Mouse (Mus musculus) ovary, postnatal 36 days (tissue): ENCODE measurements around the gene Dhx29.
"Not testable (repeated sequence)": the region's sequence is repeated elsewhere in the genome, so short reads cannot be mapped to it uniquely, and the experiment has no call there.

ENCODE experiments used
- DNase-seq: peaks from one replicate; pipeline ENCODE4 v3.0.0; 2022; ENCODE audit warnings: low spot score, mixed read lengths

The Dhx29 gene

DNA sequence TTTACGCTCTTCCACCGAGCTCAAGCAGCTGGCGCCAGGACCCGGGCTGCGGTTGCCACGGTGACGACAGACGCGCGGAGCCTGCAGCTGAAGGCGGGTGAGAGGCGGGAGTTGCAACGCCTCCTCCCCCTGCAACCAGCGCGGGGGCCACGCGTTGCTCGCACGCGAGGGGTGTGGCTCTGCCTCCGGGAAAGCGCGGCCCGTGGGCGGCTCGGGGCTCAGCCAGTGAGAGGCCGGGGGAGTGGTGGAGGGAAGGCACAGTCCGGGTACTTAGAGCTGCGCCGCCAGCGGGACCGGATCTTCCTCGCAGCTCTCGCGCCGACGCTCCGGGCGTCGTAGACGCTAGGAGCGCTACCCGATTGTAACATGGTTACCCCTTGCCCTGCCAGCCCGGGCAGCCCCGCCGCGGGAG is 60.3 kb downstream of the Dhx29 start, which contains the start of gene Ccno:
Gene Ccno (plus strand): TSS at position 271 of the 412 bp plus-strand sequence.
- peak; percentile 96 for DNase-seq

DNA sequence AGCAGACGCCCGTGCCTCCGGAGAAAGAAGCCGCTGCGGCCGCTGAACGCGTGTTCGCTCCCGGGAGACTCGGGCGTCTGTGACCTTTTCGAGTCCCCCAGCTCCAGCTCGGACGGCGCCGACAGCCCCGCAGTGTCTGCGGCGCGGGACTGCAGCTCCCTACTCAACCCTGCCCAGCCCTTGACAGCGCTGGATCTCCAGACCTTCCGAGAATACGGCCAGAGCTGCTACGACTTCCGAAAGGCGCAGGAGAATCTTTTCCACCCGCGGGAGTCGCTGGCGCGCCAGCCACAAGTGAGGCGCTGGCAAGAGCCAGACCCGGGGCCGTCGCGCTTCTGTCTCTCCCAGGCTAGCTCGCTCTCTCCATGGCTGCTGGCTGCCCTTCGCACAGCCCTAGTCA is 60.7 kb downstream of the Dhx29 start:
- no peak for DNase-seq

DNA sequence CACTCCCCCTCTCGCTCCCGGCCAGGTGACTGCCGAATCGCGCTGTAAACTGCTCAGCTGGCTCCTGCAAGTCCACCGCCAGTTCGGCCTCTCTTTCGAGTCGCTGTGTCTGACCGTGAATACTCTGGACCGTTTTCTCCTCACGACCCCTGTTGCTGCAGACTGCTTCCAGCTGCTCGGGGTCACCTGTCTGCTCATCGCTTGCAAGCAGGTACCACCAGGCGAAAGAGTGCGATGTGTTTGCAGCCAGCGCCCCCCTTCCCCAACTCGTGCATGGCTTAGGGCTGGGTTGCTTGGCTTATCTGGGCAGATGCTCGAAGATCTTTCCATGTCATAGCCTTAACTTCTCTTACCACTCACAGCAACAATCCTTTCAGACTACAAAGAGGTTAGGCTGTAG is 61.6 kb downstream of the Dhx29 start:
- DNase-seq, result no peak

DNA sequence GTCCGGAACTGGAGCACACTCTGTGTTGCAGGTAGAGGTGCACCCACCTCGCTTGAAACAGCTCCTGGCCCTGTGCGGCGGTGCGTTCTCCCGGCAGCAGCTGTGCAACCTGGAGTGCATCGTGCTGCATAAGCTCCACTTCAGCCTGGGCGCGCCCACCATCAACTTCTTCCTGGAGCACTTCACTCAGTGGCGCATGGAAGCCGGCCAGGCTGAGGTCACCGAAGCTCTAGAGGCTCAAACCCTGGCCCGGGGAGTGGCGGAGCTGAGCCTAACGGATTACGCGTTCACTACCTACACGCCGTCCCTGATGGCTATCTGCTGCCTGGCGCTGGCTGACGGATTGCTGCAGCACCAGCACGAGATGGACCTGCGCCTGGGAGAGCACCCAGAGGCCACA is 62.3 kb downstream of the Dhx29 start:
- no peak for DNase-seq

DNA sequence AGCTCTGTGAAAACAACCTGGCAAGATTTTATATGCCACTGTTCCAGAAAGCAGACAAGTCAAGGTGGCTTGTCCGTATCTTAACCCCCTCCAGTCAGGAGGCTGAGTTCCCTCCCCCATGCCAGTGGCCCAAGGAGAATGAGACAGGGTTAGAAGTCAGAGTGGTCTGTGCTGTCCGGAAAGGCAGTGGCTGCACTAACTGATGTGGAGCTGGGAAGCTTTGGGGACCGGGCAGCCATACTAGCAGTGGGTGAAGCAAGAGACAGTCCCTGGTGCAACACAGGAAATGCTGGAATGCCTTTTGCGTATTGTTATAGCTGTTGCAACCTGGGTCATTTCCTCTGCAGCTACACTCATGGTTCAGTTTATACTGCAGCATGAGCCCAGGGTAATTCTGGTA is 63.1 kb downstream of the Dhx29 start:
- no peak for DNase-seq

DNA sequence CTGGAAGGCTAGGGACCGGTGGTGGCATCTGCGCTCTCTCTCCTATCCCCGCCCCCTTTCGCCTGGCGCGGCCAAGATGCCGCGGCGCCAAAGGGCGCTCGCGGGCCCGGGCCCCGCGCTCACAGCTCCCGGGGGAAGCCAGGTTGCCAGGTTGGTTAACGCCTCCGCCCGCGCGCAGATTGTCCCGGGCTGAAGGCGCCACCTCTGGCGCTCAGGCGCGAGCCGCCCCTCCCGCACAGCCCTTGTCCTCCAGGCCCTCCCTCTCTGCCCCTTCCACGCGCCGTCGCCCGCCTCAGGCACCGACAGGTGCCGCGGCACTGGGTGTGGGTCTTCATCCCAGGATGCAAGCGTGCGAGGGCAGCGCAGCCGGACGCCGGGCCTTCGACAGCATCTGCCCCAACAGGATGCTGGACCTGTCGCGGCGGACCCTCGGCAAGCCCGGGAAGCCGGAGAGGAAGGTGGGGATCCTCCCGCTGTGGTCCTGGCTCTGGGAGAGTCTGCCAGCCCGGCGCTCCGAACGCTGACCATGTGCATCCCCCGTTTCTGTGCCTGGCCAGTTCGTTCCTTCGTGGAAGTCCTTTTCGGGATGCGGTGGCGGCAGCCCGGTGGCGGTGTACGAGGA is 66.4 kb downstream of the Dhx29 start, which contains the start of gene Mcidas:
Gene Mcidas (plus strand): TSS at position 315 of the 622 bp plus-strand sequence.
- DNase-seq, result no peak

DNA sequence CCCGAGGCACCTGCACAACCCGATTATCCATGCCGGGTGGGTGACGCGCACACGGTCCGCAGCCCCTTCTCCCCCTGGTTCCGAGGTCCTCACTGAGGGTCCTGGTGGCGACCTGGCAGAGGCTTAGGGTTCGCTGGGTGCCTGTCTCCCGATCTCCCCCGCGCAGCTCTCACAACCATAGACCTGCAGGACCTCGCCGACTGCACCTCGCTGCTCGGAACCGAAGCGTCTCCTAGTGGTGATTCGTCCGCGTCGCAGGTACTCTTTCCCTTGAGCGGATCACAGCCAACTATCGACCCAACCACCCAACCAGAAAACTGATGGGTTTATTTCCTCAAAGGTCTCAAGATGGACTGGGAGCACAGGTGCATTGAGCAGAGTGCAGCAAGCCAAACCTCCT is 66.9 kb downstream of the Dhx29 start:
- DNase-seq, result peak; percentile 45

DNA sequence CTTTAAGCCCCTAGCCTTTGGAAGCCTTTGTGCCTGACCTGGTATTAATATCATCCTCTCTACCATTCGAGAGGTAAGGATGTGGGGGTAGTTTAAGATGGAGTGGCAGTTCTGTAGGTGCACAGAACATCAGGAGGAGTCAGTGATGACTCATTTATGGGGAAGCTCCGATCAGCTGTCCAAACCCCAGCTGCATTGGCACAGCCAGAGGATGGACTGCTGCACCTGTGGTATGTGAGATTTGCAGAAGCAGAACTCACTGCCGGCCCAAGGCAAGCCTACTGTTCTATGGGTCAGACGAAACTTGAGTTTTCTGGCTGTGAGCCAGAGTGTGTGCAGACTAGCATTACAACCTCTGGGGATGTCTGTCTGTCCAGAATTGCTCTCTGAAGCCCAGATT is 69.2 kb downstream of the Dhx29 start:
- no peak for DNase-seq

DNA sequence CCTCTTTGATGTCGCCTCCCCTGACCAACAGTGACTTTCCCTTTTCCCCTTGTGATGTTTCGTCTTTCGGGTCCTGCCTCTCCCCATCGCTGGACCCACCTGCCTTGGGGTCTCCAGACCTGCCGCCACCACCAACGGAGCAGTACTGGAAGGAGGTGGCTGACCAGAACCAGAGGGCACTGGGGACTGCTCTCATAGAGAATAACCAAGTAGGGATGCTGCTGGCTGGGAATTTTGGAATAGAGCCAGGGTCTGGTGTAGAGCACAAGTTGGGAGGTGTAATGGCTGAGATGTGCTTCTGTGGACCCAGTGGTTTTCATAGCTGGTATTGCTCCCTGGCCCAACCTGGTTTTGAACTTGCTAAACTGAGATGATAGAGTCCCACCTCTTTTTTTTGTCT is 70.1 kb downstream of the Dhx29 start:
- DNase-seq, result no peak

DNA sequence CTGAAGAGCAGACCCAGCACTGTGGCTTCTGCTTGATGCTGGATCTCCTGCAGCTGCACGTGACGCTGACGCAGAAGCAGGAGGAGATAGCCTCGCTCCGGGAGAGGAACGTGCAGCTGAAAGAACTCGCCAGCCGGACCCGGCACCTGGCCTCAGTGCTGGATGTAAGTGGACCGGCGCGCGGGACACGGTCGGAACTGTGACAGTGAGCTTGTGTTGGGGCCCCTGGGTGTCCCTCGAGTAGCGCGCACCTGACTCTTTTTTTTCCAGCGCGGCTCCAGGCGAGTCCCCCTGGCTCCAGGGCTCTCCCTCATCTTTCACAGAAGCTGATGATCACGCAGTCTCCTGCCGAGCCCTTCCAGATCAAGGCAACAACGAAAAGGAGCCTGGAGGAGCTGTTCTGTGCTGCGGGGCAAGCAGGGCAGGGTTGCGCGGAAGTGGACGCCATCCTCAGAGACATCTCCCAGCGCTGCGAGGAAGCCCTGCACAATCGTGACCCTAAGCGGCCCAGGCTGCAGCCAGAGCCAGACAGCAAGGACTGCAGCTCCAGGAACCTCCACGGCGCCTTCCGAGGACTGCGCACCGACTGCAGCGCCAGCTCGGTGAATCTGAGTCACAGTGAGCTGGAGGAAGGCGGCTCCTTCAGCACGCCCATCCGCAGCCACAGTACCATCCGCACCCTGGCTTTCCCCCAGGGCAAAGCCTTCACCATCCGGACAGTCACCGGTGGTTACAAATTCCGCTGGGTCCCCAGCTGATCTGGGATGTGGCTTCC is 71.4 kb downstream of the Dhx29 start:
- no peak for DNase-seq

DNA sequence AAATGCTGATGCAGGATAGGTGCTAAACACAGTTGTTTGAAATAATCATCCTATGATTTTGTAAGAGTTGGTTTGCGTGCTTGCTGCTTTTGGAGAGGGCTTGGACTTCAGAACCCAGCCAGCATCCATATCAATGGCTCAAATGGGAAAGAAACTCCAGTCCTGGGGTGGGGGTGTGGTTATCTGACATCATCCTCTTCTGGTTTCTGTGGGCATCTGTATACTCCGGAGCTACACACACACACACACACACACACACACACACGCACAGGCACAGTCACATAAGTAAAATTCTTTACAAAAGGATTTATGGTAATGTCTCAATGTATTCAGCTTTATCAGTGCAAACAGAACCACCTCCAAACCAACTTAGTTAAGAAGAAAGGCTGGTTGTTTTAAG is 72.8 kb downstream of the Dhx29 start:
- no peak for DNase-seq

DNA sequence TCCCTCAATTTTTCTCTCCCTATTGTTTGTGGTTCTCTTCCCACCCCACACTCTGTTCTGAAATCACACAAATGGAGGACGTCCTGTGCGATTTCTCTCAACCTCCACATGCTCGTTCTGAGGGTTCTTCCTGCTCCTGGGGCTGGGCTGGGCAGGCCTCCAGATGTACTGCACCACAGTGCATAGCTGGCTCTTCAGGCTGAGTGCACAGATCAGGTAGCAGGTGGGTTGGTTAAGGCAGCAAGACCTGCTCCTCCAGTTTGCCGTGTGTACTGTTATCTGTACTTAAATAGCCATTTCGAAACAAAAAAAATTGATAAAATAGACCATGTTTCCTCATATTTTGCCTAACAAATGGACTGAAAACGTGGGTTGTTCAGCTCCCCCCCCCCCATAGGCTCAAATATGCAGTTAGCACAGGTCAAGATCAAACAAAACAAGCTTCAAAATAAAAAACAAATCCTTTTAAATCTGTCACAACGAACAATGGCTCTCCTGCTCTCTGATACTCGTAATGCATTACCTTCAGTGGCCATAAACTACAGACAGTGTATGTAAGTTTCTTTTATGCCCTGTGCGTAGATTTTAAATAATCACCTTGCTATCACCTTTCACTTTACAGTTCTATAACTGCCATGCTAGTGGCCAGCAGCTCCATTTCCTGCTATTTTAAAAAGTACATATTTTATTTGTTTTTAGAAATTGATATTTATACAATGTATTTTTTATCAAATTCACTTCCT is 73.5 kb downstream of the Dhx29 start:
- DNase-seq, result no peak

DNA sequence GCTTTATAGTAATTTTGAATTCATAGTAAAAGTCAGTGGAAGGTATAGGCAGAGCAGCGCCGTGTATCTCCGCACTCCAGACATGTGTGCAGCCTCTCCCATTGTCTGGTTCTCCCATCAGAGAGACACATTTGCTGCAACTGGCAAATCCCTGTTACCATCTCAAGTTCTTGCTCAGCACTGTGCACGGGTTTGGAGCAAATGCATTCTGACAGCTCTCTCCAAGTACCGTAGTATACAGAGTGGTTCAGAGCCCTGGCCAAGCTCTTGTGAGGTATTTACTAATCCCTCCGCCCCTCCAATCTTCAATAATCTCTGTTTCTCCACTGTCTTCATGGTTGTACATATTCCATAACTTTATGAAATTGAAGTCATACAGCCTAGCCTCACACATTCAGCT is 85.4 kb downstream of the Dhx29 start:
- no peak for DNase-seq

DNA sequence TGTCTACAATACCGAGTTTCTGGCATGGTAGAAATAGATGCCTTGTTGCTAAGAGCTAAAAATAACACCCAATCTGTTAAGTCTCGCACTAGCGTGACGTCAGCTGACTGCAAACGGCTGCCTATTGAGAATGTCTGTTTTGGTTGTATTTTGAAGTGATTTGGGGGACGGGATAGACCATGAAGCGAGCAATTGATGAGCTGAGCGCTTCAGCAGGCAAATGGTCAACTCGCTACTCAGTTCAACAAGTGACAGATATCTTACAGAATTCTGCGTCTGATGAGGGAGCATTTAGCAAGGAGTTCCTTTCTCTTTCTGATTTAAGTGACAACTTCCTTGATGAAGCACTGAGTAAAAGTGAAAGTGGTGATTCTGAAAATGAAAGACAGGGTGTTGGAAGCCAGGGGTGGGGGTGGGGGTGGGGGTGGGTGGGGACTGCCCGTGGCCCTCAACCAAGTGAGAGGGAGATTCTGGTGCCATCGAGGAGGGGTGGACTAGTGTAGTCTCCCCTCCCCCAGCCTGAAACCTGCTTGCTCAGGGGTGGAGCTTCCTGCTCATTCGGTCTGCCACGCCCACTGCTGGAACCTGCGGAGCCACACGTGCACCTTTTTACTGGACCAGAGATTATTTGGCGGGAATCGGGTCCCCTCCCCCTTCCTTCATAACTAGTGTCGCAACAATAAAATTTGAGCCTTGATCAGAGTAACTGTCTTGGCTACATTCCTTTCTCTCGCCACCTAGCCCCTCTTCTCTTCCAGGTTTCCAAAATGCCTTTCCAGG is 86.1 kb downstream of the Dhx29 start:
- DNase-seq, result not testable (repeated sequence)
